Mouse (Mus musculus) forebrain, embryonic 11.5 days (tissue): ENCODE data around the gene Olfr463. TPM values are rescaled to one million over a fixed set of nuclear protein-coding genes. Genes with fewer than 3 reads are reported as not detected.

ENCODE experiments used
- ATAC-seq: fragments of 200-750 bp; cut with Nextera tagmentation; replicated peaks from 2 replicates; pipeline ENCODE4 v1.8.0; 2017; ENCODE audit warnings: moderate TSS enrichment; ENCODE audit not compliant: low FRiP score
- DNase-seq: peaks from one replicate; pipeline ENCODE4 v3.0.0-alpha.2; 2017; ENCODE audit warnings: low spot score
- H3K27ac ChIP-seq: fragments of 300-500 bp; sonication (generic); 2 replicates; pipeline ENCODE4 v1.5.1; 2014; ENCODE audit warnings: low read depth, low read length
- H3K27me3 ChIP-seq: fragments of 300-500 bp; sonication (generic); 2 replicates; pipeline ENCODE4 v1.6.1; 2014; ENCODE audit warnings: mild to moderate bottlenecking, low read length, mixed read lengths; ENCODE audit not compliant: control insufficient read depth, insufficient read depth
- H3K36me3 ChIP-seq: fragments of 300-500 bp; sonication (generic); 2 replicates; pipeline ENCODE4 v1.6.1; 2014; ENCODE audit warnings: mild to moderate bottlenecking, low read length, moderate library complexity, mixed read lengths; ENCODE audit not compliant: control insufficient read depth, insufficient read depth
- H3K4me1 ChIP-seq: fragments of 300-500 bp; sonication (generic); replicated peaks from 2 replicates; pipeline ENCODE4 v1.6.1; 2014; ENCODE audit warnings: low read length, mixed read lengths; ENCODE audit not compliant: control insufficient read depth, insufficient read depth
- H3K4me2 ChIP-seq: fragments of 300-500 bp; sonication (generic); 2 replicates; pipeline ENCODE4 v1.6.1; 2014; ENCODE audit warnings: low read depth, mild to moderate bottlenecking, low read length, moderate library complexity, mixed read lengths; ENCODE audit not compliant: severe bottlenecking
- H3K4me3 ChIP-seq: fragments of 300-500 bp; sonication (generic); 2 replicates; pipeline ENCODE4 v1.5.1; 2014; ENCODE audit warnings: low read depth, low read length
- H3K9ac ChIP-seq: fragments of 300-500 bp; sonication (generic); 2 replicates; pipeline ENCODE4 v1.6.1; 2014; ENCODE audit warnings: low read length
- H3K9me3 ChIP-seq: fragments of 300-500 bp; sonication (generic); 2 replicates; pipeline ENCODE4 v1.6.1; 2016; ENCODE audit warnings: low read length, mixed read lengths; ENCODE audit not compliant: control insufficient read depth
- WGBS: fragments of 180-500 bp; shearing (Covaris S2); extraction: QIAGEN DNeasy Blood & Tissue Kit; methylation state at CpG from one replicate; pipeline ENCODE4 v1.1.7; 2014; 5-methylcytosine and 5-hydroxymethylcytosine counted together
- polyA plus RNA-seq: library from polyadenylated mRNA; unstranded; fragments of >200 nt; fragmentation: Nextera tagmentation; extraction: Ambion mirVana; gene quantifications from 2 replicates; pipeline ENCODE4 v1.2.1, GENCODE M21; 2014

Olfr463 gene
- polyA plus RNA-seq, 1 experiment from 2014 or later = not detected

DNA sequence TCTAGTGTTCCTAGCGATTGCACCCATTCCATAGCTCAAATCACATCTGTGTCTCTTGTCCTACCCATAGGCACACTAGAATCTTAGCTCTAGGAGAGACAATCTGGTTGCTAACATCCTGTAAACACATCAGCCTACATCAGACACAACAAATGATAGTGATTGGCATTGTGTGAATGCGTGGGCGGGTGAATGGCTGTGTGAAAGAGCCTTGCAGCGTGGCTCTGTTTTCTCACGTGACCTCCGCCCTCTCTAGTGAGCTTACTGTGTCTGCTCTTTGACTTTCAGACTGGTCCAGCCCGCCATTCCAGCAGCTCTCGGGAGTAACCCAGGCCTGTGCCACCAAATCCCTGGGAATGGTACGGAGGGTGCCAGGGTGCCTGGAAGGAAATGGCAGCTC, 36.8 kb downstream of the Olfr463 start:
- ATAC-seq (no peak), DNase-seq (peak; percentile 40)
- 84% methylated on average over 9 of the region's 9 CpGs for WGBS
- H3K4me2 ChIP-seq = no peak overlapping the region
- H3K4me3 ChIP-seq = no peak overlapping the region
- H3K9ac ChIP-seq = no peak overlapping the region
- H3K36me3 ChIP-seq = no peaks in the 10 kb centered on the region; the same call in 1 of the 2 replicates
- no peaks in the 10 kb centered on the region for H3K9me3 ChIP-seq
- no peaks in the 10 kb centered on the region for H3K4me1 ChIP-seq
- no peaks in the 10 kb centered on the region for H3K27me3 ChIP-seq
- no peak overlapping the region for H3K27ac ChIP-seq

DNA sequence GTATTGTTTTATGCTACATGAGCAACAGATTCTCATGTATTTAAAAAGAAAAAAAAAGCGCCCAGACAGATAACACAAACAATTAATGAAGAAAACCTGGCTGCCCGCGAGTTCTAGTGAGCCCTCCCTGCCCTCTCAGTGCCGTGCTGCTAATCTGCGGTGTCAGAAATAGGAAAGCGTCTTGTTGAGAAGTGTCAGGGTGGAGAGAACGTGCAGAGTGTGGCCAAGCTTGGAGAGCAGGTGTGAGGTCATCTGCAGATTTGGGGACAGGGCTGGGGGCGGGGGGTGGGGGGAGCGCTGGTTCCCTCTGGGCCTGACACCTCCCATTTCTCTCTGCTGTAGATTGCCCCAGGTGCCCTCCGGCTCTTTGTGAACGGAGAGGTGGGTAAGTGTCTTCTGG, 37.9 kb downstream of the Olfr463 start:
- DNase-seq (peak; percentile 31), ATAC-seq (no peak)
- Histone ChIP-seq H3K36me3 (no peaks in the 10 kb centered on the region; the same call in 1 of the 2 replicates), H3K9ac (no peak overlapping the region), H3K4me1 (no peaks in the 10 kb centered on the region), H3K4me3 (no peak overlapping the region), H3K27ac (no peak overlapping the region), H3K4me2 (no peak overlapping the region), H3K9me3 (no peaks in the 10 kb centered on the region), H3K27me3 (no peaks in the 10 kb centered on the region)
- 91% methylated on average over 11 of the region's 11 CpGs for WGBS

DNA sequence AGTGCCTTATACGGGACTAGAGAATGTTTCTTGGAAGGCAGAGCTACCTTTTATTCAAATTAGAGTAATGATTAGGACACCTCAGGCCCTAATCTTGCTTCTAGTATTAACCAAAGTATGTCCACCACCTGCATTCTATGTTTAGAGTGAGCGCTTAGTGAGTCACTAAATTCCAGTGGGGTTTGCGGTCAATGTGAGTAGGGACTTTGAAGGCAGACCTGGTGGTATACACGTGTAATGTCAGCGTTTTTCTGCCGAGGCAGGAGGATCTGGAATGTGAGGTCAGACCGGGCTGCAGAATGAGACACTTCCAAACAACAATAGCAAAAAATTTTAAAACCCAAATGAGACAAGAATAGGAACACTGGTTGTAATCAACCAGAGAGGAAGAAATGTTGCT, 42.6 kb downstream of the Olfr463 start:
- H3K4me3 ChIP-seq = no peak overlapping the region
- ATAC-seq = no peak
- H3K4me2 ChIP-seq = no peak overlapping the region
- H3K27ac ChIP-seq = no peak overlapping the region
- H3K9ac ChIP-seq = no peak overlapping the region
- WGBS = 89% methylated on average over 7 of the region's 7 CpGs
- H3K4me1 ChIP-seq = no peaks in the 10 kb centered on the region
- no peak for DNase-seq
- no peaks in the 10 kb centered on the region for H3K9me3 ChIP-seq
- H3K27me3 ChIP-seq = no peaks in the 10 kb centered on the region
- no peaks in the 10 kb centered on the region for H3K36me3 ChIP-seq

DNA sequence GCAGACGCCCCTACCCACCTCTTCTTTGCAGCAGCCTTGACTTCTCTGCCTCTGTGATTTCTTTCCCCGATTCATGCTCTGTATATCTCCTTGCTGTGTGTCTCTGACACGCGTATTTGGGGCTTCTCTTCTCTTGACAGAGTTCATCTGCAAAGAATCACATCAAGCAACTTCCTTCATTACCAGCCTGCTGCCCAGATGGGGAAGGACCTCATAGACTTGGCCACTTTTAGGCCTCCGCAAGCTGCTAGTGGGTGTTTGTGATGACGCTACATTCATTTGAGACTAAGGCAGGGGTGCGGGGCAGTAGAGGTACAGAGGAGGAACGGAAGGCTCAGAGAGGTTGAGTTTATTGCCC, 43.6 kb downstream of the Olfr463 start:
- Histone ChIP-seq H3K27ac (no peak overlapping the region), H3K4me2 (peak overlapping the region; percentile 66), H3K27me3 (no peaks in the 10 kb centered on the region), H3K4me1 (no peaks in the 10 kb centered on the region), H3K9ac (peak overlapping the region; percentile 62), H3K9me3 (no peaks in the 10 kb centered on the region), H3K4me3 (peak overlapping the region; percentile 53), H3K36me3 (no peaks in the 10 kb centered on the region)
- WGBS = 36% methylated on average over 8 of the region's 8 CpGs
- DNase-seq = no peak
- no peak for ATAC-seq

DNA sequence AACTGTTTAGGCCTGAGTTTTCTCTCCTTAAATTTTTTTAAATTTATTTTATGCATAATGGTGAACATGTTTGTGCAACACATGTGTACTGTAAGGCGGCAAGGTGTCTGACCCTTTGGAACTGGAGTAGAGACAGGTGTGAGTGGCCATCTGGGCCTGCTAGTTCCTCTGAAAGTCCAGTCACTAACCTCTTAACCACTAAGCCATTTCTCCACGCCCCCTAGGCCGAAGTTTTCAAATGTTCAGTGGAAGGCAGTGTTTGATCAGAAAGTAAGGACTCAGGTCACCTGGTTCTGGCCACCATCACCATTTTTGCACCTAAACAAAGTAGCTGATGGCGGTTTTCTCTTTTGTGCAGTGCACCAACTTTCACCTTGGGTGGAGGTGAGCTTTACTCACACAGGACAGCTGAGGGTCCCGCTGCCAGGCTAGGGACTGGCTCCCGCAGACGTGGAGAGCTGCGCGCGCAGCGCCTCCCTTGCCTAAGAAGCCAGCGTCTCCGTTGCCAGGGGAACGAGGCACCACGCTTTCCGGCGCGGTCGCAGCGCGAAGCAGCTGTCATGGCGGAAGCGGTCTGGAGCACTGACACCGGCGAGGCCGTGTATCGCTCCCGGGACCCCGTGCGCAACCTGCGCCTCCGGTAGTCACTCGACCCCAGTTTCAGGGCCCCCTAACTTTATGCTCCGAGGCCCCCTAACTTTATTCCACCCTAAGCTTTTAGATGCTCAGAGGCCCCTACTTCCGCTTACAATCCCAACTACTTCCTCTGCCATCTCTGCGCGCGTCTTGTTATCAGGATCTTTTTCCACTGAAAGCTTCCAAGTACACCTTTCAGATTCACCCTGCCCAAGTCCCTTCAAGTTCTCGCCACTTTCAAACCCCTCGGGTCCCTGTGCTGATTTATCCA, 44.2 kb downstream of the Olfr463 start, which contains the start of gene Mks1:
Gene Mks1 (plus strand): TSS at position 526 of the 907 bp plus-strand sequence.
- 4% methylated on average over 40 of the region's 40 CpGs for WGBS
- H3K4me3 ChIP-seq = peak within 1 kb of the TSS; percentile 53
- no peaks in the 10 kb centered on the region for H3K36me3 ChIP-seq
- H3K9me3 ChIP-seq = no peaks in the 10 kb centered on the region
- H3K4me2 ChIP-seq = peak within 1 kb of the TSS; percentile 66
- no peaks in the 10 kb centered on the region for H3K27me3 ChIP-seq
- H3K4me1 ChIP-seq = no peaks in the 10 kb centered on the region
- H3K9ac ChIP-seq = peak within 1 kb of the TSS; percentile 62
- ATAC-seq (peak; percentile 94), DNase-seq (peak; percentile 96)
- H3K27ac ChIP-seq = no peak within 1 kb of the TSS

DNA sequence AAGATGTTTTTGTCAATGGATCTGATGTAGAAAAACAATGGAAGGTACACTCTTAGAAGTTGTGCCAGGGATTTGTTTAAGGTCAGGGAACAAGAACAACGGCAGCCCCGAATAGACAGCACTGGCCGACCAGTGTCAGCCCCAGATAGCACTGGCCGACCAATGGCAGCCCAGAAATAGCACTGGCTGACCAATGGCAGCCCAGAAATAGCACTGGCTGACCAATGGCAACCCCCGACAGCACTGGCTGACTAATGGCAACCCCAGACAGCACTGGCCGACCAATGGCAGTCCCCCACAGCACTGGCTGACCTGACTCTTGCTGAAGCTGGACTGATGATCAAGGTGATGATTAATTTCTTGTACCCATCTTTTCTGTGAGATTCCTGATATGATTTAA, 49.3 kb downstream of the Olfr463 start:
- DNase-seq = no peak
- ATAC-seq = no peak

DNA sequence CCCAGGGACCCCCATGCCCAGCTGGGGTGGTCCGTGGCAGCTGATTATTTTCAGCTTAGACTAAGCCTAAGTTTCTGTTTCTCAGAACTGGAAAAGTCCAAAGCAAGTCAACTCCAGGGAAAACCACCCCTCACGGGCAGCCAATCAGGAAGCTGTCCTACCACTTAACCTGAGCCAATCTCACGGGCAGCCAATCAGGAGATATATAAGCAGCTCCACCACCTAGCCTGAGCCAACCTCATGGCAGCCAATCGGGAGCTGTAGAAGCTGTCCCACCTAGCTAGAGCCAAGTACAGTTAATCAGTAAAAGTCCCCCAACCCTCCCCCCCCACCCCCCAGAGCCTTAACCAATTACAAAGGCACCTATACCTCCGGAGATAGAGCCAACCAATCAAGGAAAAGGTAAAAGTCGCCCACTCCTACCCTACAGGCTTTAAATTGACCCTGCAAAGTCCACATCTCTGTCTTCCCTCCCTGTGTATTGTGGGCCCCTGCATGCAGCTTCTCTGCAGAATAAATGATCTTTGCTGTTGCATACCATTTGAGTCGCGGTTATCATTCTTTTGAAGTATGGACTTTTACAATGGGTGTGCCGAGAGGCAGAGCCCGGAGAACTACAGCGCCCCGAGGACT, 50.1 kb downstream of the Olfr463 start:
- ATAC-seq (no peak), DNase-seq (no peak)
- H3K4me2 ChIP-seq = no peak overlapping the region
- no peaks in the 10 kb centered on the region for H3K27me3 ChIP-seq
- H3K27ac ChIP-seq = no peak overlapping the region
- H3K9ac ChIP-seq = no peak overlapping the region
- no peaks in the 10 kb centered on the region for H3K36me3 ChIP-seq
- H3K9me3 ChIP-seq = no peaks in the 10 kb centered on the region
- H3K4me3 ChIP-seq = no peak overlapping the region
- no peaks in the 10 kb centered on the region for H3K4me1 ChIP-seq
- 87% methylated on average over 12 of the region's 12 CpGs for WGBS

More for the DNA sequence above, 49.3 kb downstream of the Olfr463 start:
- no peak overlapping the region for H3K27ac ChIP-seq
- 84% methylated on average over 6 of the region's 6 CpGs for WGBS
- no peaks in the 10 kb centered on the region for H3K4me1 ChIP-seq
- H3K4me2 ChIP-seq = no peak overlapping the region
- H3K27me3 ChIP-seq = no peaks in the 10 kb centered on the region
- H3K9me3 ChIP-seq = no peaks in the 10 kb centered on the region
- H3K4me3 ChIP-seq = no peak overlapping the region
- H3K36me3 ChIP-seq = no peaks in the 10 kb centered on the region
- no peak overlapping the region for H3K9ac ChIP-seq
